18 mouse cellular contexts compared by ENCODE assay signal in the genomic region with DNA sequence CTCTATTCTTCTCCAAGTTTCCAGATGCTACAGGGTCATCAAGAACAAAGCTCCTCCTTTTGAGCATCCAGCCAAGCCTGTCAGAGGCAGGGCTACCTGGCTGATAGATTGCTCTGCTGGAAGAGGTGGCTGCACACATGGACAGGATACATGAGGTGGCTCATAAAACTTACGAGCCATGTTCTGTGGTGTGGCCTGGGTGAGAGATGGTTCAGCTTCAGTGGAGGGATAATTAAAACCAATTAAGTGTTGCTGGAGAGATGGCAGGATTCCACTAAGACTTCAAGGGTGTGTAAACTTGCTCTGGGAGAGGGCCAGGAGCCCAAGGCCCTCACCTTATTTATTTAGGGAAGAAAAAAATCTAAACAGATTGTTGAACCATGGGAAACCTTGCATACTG.
"Had no signal": no experiment of that assay in that cellular context is flagged by ENCODE, and none has a peak within 500 bp of the region (broad histone marks: within the 10 kb centered on the region; RNA-seq: fewer than 3 reads in every experiment).

No protein-coding gene starts in this region.

- H3K27me3 ChIP-seq: midbrain, embryonic 13.5 days; neural tube, embryonic 13.5 days; neural tube, embryonic 15.5 days had no signal

- H3K4me1 ChIP-seq: midbrain, embryonic 13.5 days; neural tube, embryonic 13.5 days; neural tube, embryonic 15.5 days had no signal

- H3K4me2 ChIP-seq: lung, embryonic 14.5 days; midbrain, embryonic 13.5 days; neural tube, embryonic 13.5 days; neural tube, embryonic 15.5 days had no signal

- H3K9ac ChIP-seq: lung, embryonic 14.5 days; midbrain, embryonic 13.5 days; neural tube, embryonic 13.5 days; neural tube, embryonic 15.5 days had no signal

- H3K36me3 ChIP-seq: midbrain, embryonic 10.5 days; midbrain, embryonic 13.5 days; neural tube, embryonic 13.5 days; neural tube, embryonic 15.5 days had no signal

- DNase-seq: lung, adult 18-20 months; lung, embryonic 14.5 days; lung, postnatal 10 days; lung, postnatal 4 days; retina, postnatal 1 day; right cerebral cortex, adult 18-20 months; right cerebral cortex, postnatal 25 days; right cerebral cortex, postnatal 4 days; spleen, adult 18-20 months; thymus, adult 18-20 months; thymus, postnatal 14 days; thymus, postnatal 36 days had no signal

- H3K4me3 ChIP-seq: midbrain, embryonic 10.5 days; midbrain, embryonic 13.5 days; myocyte; neural tube, embryonic 13.5 days; neural tube, embryonic 15.5 days had no signal

- H3K9me3 ChIP-seq: midbrain, embryonic 10.5 days; midbrain, embryonic 13.5 days; neural tube, embryonic 13.5 days; neural tube, embryonic 15.5 days had no signal

- ATAC-seq: midbrain, embryonic 13.5 days; midbrain, embryonic 16.5 days had no signal

- H3K27ac ChIP-seq: midbrain, embryonic 10.5 days; midbrain, embryonic 13.5 days; neural tube, embryonic 13.5 days; neural tube, embryonic 15.5 days had no signal
